Mouse (Mus musculus): Measurements from ENCODE around the gene Tbx4. TPM values are rescaled to one million over a fixed set of nuclear protein-coding genes. Genes with fewer than 3 reads are reported as not detected.

Tbx4 gene
- polyA plus RNA-seq, 2 experiments, result 0.08 TPM; not detected in 1

- TF ChIP-seq CTCF (IDR thresholded peaks at IDR 0.05; ENCODE audit: low read depth) (no peak), EP300 (IDR thresholded peaks at IDR 0.05; ENCODE audit: low read depth) (no peak)
- DNase-seq (ENCODE audit: low read depth in 3 of 3, low spot score in 3 of 3) (no peak), ATAC-seq (ENCODE audit: insufficient read depth) (no peak)
- Histone ChIP-seq H3K4me1 (replicated peaks; ENCODE audit: control insufficient read depth in 2 of 2, insufficient read depth in 2 of 2, low read length in 1 of 2) (no peaks in the 10 kb centered on the region), H3K27ac (no peak overlapping the region), H3K9me3 (ENCODE audit: control insufficient read depth, low read length) (no peaks in the 10 kb centered on the region), H3K36me3 (replicated peaks; ENCODE audit: control insufficient read depth, insufficient read depth, low read depth) (no peaks in the 10 kb centered on the region), H3K4me3 (ENCODE audit: insufficient read depth in 1 of 2, low read depth in 2 of 2, low read length in 2 of 2) (no peak overlapping the region), H3K27me3 (ENCODE audit: control insufficient read depth, insufficient read depth, low read length) (peaks cover 30% of the 10 kb centered on the region), H3K9ac (replicated peaks) (no peak overlapping the region), H3K4me2 (ENCODE audit: low read depth) (no peak overlapping the region)
These were observed 14.1 kb downstream of the Tbx4 start for GRCm38 (mm10) chr11:85900291-85900690.

- Histone ChIP-seq H3K9me3 (ENCODE audit: control insufficient read depth, low read length) (no peaks in the 10 kb centered on the region), H3K27ac (no peak overlapping the region), H3K36me3 (replicated peaks; ENCODE audit: control insufficient read depth, insufficient read depth, low read depth) (no peaks in the 10 kb centered on the region), H3K4me2 (ENCODE audit: low read depth) (no peak overlapping the region), H3K4me3 (ENCODE audit: insufficient read depth in 1 of 2, low read depth in 2 of 2, low read length in 2 of 2) (no peak overlapping the region), H3K4me1 (replicated peaks; ENCODE audit: control insufficient read depth in 2 of 2, insufficient read depth in 2 of 2, low read length in 1 of 2) (no peaks in the 10 kb centered on the region; a peak in 1 of 4 replicates), H3K9ac (replicated peaks) (no peak overlapping the region), H3K27me3 (ENCODE audit: control insufficient read depth, insufficient read depth, low read length) (no peaks in the 10 kb centered on the region)
- WGBS (ENCODE audit: insufficient replicate concordance), result 54% methylated on average over 4 of the region's 4 CpGs
- DNase-seq (ENCODE audit: low read depth in 3 of 3, low spot score in 3 of 3) (no peak), ATAC-seq (ENCODE audit: insufficient read depth) (no peak)
- TF ChIP-seq EP300 (IDR thresholded peaks at IDR 0.05; ENCODE audit: low read depth) (no peak), CTCF (IDR thresholded peaks at IDR 0.05; ENCODE audit: low read depth) (no peak)
These were observed 23.3 kb downstream of the Tbx4 start for GRCm38 (mm10) chr11:85909514-85909913.

- Histone ChIP-seq H3K27me3 (ENCODE audit: control insufficient read depth, insufficient read depth, low read length) (no peaks in the 10 kb centered on the region), H3K9me3 (ENCODE audit: control insufficient read depth, low read length) (no peaks in the 10 kb centered on the region), H3K9ac (replicated peaks) (no peak overlapping the region), H3K27ac (no peak overlapping the region), H3K36me3 (replicated peaks; ENCODE audit: control insufficient read depth, insufficient read depth, low read depth) (no peaks in the 10 kb centered on the region), H3K4me3 (ENCODE audit: insufficient read depth in 1 of 2, low read depth in 2 of 2, low read length in 2 of 2) (no peak overlapping the region), H3K4me1 (replicated peaks; ENCODE audit: control insufficient read depth in 2 of 2, insufficient read depth in 2 of 2, low read length in 1 of 2) (no peaks in the 10 kb centered on the region; a peak in 1 of 4 replicates), H3K4me2 (ENCODE audit: low read depth) (no peak overlapping the region)
- WGBS (ENCODE audit: insufficient replicate concordance), result 25% methylated on average over 10 of the region's 10 CpGs
- TF ChIP-seq CTCF (IDR thresholded peaks at IDR 0.05; ENCODE audit: low read depth) (no peak), EP300 (IDR thresholded peaks at IDR 0.05; ENCODE audit: low read depth) (no peak)
- no peak for DNase-seq (ENCODE audit: low read depth in 3 of 3, low spot score in 3 of 3)
- no peak for ATAC-seq (ENCODE audit: insufficient read depth)
These were observed 23.9 kb downstream of the Tbx4 start for GRCm38 (mm10) chr11:85910133-85910532.

- Histone ChIP-seq H3K9ac (replicated peaks) (no peak overlapping the region), H3K36me3 (replicated peaks; ENCODE audit: control insufficient read depth, insufficient read depth, low read depth) (no peaks in the 10 kb centered on the region), H3K27me3 (ENCODE audit: control insufficient read depth, insufficient read depth, low read length) (peaks cover 5% of the 10 kb centered on the region), H3K9me3 (ENCODE audit: control insufficient read depth, low read length) (no peaks in the 10 kb centered on the region), H3K4me3 (ENCODE audit: insufficient read depth in 1 of 2, low read depth in 2 of 2, low read length in 2 of 2) (no peak overlapping the region), H3K4me1 (replicated peaks; ENCODE audit: control insufficient read depth in 2 of 2, insufficient read depth in 2 of 2, low read length in 1 of 2) (no peaks in the 10 kb centered on the region; a peak in 1 of 4 replicates), H3K4me2 (ENCODE audit: low read depth) (no peak overlapping the region), H3K27ac (no peak overlapping the region)
- WGBS (ENCODE audit: insufficient replicate concordance), result 73% methylated on average over 7 of the region's 7 CpGs
- DNase-seq (ENCODE audit: low read depth in 3 of 3, low spot score in 3 of 3) (no peak), ATAC-seq (ENCODE audit: insufficient read depth) (no peak)
- TF ChIP-seq CTCF (IDR thresholded peaks at IDR 0.05; ENCODE audit: low read depth) (no peak), EP300 (IDR thresholded peaks at IDR 0.05; ENCODE audit: low read depth) (no peak)
These were observed 27.3 kb downstream of the Tbx4 start for GRCm38 (mm10) chr11:85913506-85913905.

- Histone ChIP-seq H3K36me3 (replicated peaks; ENCODE audit: control insufficient read depth, insufficient read depth, low read depth) (no peaks in the 10 kb centered on the region), H3K9me3 (ENCODE audit: control insufficient read depth, low read length) (no peaks in the 10 kb centered on the region), H3K9ac (replicated peaks) (no peak overlapping the region), H3K4me1 (replicated peaks; ENCODE audit: control insufficient read depth in 2 of 2, insufficient read depth in 2 of 2, low read length in 1 of 2) (no peaks in the 10 kb centered on the region), H3K4me3 (ENCODE audit: insufficient read depth in 1 of 2, low read depth in 2 of 2, low read length in 2 of 2) (no peak overlapping the region), H3K27me3 (ENCODE audit: control insufficient read depth, insufficient read depth, low read length) (peaks cover 9% of the 10 kb centered on the region), H3K27ac (no peak overlapping the region), H3K4me2 (ENCODE audit: low read depth) (no peak overlapping the region)
- WGBS (ENCODE audit: insufficient replicate concordance), result 56% methylated on average over 12 of the region's 12 CpGs
- no peak for ATAC-seq (ENCODE audit: insufficient read depth)
- DNase-seq (ENCODE audit: low read depth in 3 of 3, low spot score in 3 of 3), result no peak
- TF ChIP-seq EP300 (IDR thresholded peaks at IDR 0.05; ENCODE audit: low read depth) (no peak), CTCF (IDR thresholded peaks at IDR 0.05; ENCODE audit: low read depth) (no peak)
These were observed 31.1 kb downstream of the Tbx4 start for GRCm38 (mm10) chr11:85917091-85917992.
